Mouse (Mus musculus): Measurements from ENCODE around the gene Myg1. TPM values are rescaled to one million over a fixed set of nuclear protein-coding genes. Genes with fewer than 3 reads are reported as not detected.
"Not testable (repeated sequence)": the region's sequence is repeated elsewhere in the genome, so short reads cannot be mapped to it uniquely, and the experiment has no call there.

The Myg1 gene
- polyA plus RNA-seq, 1 experiment from 2014 or later: 90.8 TPM

DNA sequence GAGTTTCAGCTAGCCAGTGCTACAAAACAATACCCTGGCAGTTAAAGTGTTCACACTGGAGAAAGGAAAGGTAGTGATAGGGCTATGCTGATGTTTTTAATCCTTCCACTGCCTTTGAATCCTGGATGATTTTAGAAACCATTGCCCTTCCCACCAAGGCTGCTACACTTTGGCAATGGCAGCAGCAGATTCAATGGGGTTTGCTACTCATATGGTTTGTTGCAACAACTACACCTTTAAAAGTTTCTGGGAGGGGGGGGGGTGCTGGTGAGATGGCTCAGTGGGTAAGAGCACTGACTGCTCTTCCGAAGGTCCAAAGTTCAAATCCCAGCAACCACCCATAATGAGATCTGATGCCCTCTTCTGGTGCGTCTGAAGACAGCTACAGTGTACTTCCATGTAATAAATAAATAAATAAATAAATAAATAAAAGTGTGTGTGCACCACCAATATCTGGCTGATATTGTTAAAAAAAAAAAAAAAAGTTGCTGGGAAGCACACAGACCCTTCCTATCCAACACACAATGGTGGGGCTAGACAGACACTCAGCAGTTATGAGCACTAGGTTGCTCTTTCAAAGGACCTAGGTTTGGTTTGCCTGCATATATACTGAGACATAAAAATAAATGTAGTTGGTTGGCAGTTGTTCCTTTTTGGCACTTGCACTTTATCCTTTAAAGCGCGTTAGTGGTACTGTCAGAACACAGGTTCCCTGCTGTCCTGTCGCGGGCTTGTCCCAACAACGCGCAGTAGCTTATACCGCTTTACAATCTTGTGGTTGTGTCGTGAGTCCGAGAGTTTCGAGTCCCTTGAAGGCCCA lies 6.6 kb upstream of the Myg1 start:
- peaks cover 48% of the 10 kb centered on the region for H3K36me3 ChIP-seq
- H3K27ac ChIP-seq: no peak overlapping the region
- peak overlapping the region; percentile 74 for H3K4me2 ChIP-seq (replicated peaks)
- H3K9me3 ChIP-seq (replicated peaks): no peaks in the 10 kb centered on the region
- WGBS: 79% methylated on average over 12 of the region's 12 CpGs
- H3K4me1 ChIP-seq: peaks cover 12% of the 10 kb centered on the region
- no peaks in the 10 kb centered on the region for H3K27me3 ChIP-seq
- H3K9ac ChIP-seq: no peak overlapping the region
- ATAC-seq (ENCODE audit: low FRiP score): no peak
- no peak overlapping the region for H3K4me3 ChIP-seq

DNA sequence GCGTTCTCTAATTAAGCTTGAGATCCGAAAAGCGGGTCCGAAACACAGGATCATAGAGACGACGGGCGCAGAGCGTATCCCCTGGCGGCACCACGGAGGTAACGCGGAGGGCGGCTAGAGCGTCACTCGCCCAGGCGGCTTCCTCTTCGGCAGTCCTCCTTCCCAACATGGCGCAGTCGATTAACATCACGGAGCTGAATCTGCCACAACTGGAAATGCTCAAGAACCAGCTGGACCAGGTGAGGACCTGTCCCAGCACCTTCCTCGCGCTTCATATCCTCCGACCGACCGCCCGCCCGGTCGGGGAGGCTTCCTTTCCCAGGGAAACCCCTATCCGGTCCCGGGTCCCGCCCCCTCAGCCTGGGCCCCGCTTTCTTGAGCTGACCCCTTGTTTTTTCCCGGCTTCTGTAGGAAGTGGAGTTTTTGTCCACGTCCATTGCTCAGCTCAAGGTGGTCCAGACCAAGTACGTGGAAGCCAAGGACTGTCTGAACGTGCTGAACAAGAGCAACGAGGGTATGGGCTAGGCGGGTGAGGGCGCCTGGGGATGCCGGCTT lies 5.4 kb upstream of the Myg1 start, which contains the start of gene Pfdn5:
Pfdn5 (plus strand) TSS at position 95 of the 555 bp plus-strand sequence.
- peak within 1 kb of the TSS; percentile 73 for H3K27ac ChIP-seq
- H3K4me2 ChIP-seq (replicated peaks): peak within 1 kb of the TSS; percentile 74
- peaks cover 44% of the 10 kb centered on the region for H3K36me3 ChIP-seq
- H3K4me1 ChIP-seq: peaks cover 13% of the 10 kb centered on the region
- peak; percentile 92 for ATAC-seq (ENCODE audit: low FRiP score)
- WGBS: 1% methylated on average over 40 of the region's 40 CpGs
- no peaks in the 10 kb centered on the region for H3K27me3 ChIP-seq
- H3K9ac ChIP-seq: peak within 1 kb of the TSS; percentile 95
- no peaks in the 10 kb centered on the region for H3K9me3 ChIP-seq (replicated peaks)
- peak within 1 kb of the TSS; percentile 82 for H3K4me3 ChIP-seq

DNA sequence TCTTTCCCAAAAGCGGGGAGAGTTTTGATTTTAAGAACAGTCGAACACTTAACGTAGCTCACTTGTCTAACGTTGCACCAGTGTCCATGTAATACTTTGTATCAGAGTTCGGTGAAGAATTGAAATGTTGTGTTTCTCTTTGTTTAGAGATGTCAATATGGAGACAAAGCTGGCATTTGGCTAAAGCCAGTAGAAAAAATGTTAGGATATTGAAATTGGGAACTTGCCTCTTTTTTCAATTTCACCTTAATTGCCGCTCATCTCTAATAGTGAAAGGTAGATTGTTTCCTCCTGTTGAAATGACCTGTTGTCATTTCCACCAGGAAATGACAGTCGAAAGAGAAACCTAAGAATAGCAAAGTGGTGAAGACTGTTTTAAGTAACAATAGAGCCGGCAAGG lies 4.6 kb upstream of the Myg1 start:
- Histone ChIP-seq H3K9me3 (replicated peaks) (no peaks in the 10 kb centered on the region), H3K36me3 (peaks cover 37% of the 10 kb centered on the region), H3K9ac (peak overlapping the region; percentile 95), H3K27ac (no peak overlapping the region), H3K27me3 (no peaks in the 10 kb centered on the region), H3K4me3 (peak overlapping the region; percentile 82), H3K4me1 (peaks cover 17% of the 10 kb centered on the region), H3K4me2 (replicated peaks) (peak overlapping the region; percentile 74)
- 73% methylated on average over 8 of the region's 8 CpGs for WGBS
- no peak for ATAC-seq (ENCODE audit: low FRiP score)

DNA sequence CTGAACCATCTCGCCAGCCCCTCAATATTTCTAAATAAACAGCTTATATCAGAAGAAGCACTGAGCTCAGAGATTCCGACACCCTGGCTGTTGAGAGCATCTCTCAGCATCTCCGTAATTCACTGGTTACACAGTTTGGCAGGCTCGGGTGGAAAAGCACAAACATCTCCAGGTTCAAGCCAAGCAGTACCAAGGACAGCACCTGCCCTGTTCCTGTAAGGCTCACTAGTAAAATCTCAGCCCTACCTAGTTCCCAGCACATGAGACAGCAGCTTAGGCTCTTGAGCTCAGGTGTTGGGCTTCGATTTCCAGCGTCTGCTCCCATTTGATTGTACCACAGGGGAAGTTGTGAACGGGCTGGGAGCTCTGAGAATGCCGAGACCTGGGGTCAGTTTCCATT lies 3.7 kb downstream of the Myg1 start:
- no peak overlapping the region for H3K4me3 ChIP-seq
- peaks cover 16% of the 10 kb centered on the region for H3K4me1 ChIP-seq
- H3K27ac ChIP-seq: no peak overlapping the region
- ATAC-seq (ENCODE audit: low FRiP score): no peak
- 89% methylated on average over 8 of the region's 8 CpGs for WGBS
- no peaks in the 10 kb centered on the region for H3K27me3 ChIP-seq
- no peaks in the 10 kb centered on the region for H3K9me3 ChIP-seq (replicated peaks)
- peaks cover 70% of the 10 kb centered on the region for H3K36me3 ChIP-seq
- no peak overlapping the region for H3K9ac ChIP-seq
- H3K4me2 ChIP-seq (replicated peaks): no peak overlapping the region

DNA sequence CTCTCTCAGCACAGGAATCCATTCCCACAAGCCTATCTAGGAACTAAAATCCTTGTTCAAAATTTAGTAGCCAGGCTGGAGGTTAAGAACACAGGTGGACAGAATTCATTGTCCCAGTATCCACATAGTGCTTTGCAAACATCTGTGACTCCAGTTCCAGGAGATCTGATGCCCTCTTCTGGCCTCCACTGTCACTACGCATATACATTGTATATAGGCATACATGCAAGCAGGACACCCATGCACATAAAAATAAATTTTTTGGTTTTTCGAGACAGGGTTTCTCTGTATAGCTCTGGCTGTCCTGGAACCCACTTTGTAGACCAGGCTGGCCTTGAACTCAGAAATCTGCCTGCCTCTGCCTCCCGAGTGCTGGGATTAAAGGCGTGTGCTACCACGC lies 4.4 kb downstream of the Myg1 start:
- not testable (repeated sequence) for H3K27me3 ChIP-seq; H3K27ac ChIP-seq; H3K9ac ChIP-seq; ATAC-seq (ENCODE audit: low FRiP score); H3K4me2 ChIP-seq (replicated peaks); H3K4me3 ChIP-seq; H3K9me3 ChIP-seq (replicated peaks)
- peaks cover 69% of the 10 kb centered on the region for H3K36me3 ChIP-seq
- H3K4me1 ChIP-seq: peaks cover 16% of the 10 kb centered on the region
- 94% methylated on average over 5 of the region's 5 CpGs for WGBS

DNA sequence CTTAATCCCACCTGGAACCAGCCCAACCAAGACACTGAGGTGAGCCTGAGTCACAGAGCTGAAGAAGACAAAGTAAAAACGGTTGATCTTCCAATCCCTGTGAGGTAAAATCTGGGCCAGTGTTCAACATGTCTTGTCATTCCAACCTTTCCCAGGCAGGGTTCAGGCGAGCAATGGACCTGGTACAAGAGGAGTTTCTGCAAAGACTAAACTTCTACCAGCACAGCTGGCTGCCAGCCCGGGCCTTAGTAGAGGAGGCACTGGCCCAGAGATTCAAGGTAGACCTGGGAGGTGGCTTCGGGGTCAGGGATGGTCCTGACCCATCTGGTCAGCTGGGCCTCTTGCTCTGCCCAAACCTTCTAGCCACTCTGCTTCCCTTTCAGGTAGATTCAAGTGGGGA lies 5.4 kb downstream of the Myg1 start:
- Histone ChIP-seq H3K4me1 (peaks cover 10% of the 10 kb centered on the region), H3K4me2 (replicated peaks) (no peak overlapping the region), H3K4me3 (no peak overlapping the region), H3K9ac (no peak overlapping the region), H3K27me3 (no peaks in the 10 kb centered on the region), H3K36me3 (peaks cover 69% of the 10 kb centered on the region), H3K9me3 (replicated peaks) (no peaks in the 10 kb centered on the region), H3K27ac (no peak overlapping the region)
- 88% methylated on average over 4 of the region's 4 CpGs for WGBS
- ATAC-seq (ENCODE audit: low FRiP score): no peak

DNA sequence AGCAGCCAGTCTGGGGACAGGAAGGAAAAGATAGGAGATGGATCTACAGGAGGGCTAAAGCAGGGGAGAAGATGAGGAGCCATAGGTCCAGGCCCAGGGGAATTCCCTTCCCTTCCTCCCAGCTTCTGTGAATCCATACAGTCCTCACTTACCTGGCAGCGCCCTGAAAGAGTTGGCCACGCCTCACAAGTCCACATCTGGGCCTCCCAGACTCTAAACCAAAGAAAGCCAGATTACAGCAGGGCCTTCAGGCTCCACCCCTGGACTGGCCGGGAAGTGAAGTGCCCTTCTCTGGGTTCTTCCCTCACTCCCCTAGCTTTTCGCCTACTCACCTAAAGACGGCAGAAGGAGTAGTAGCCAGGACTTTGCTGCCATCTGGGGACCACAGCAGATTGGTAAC lies 8.1 kb downstream of the Myg1 start:
- no peak overlapping the region for H3K4me2 ChIP-seq (replicated peaks)
- WGBS: 65% methylated on average over 5 of the region's 5 CpGs
- no peak overlapping the region for H3K4me3 ChIP-seq
- no peak overlapping the region for H3K27ac ChIP-seq
- peaks cover 61% of the 10 kb centered on the region for H3K36me3 ChIP-seq
- no peaks in the 10 kb centered on the region for H3K27me3 ChIP-seq
- no peaks in the 10 kb centered on the region for H3K4me1 ChIP-seq
- ATAC-seq (ENCODE audit: low FRiP score): no peak
- no peaks in the 10 kb centered on the region for H3K9me3 ChIP-seq (replicated peaks)
- no peak overlapping the region for H3K9ac ChIP-seq

DNA sequence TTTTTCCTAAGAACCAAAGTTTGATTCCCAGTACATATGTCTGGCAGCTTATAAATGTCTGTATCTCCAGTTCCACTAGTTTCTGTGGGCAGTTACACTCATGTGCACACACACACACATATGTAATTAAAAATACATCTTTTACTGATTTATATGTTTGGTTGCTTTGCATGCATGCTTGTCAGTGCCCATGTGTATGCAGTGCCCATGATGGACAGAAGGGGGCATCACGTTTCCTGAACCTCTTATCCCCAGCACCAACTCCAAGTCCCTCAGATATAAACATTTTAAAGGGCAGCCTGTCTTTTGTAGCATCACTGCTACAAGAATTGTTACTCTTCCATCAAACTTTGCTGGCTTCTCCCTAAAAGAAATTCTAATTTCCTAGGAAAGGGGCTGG lies 10.1 kb downstream of the Myg1 start:
- no peaks in the 10 kb centered on the region for H3K4me1 ChIP-seq
- WGBS: 14% methylated on average over 1 of the region's 1 CpGs
- H3K9me3 ChIP-seq (replicated peaks): no peaks in the 10 kb centered on the region
- ATAC-seq (ENCODE audit: low FRiP score): no peak
- H3K4me2 ChIP-seq (replicated peaks): no peak overlapping the region
- H3K27ac ChIP-seq: no peak overlapping the region
- H3K27me3 ChIP-seq: no peaks in the 10 kb centered on the region
- peaks cover 67% of the 10 kb centered on the region for H3K36me3 ChIP-seq
- H3K9ac ChIP-seq: no peak overlapping the region
- no peak overlapping the region for H3K4me3 ChIP-seq

DNA sequence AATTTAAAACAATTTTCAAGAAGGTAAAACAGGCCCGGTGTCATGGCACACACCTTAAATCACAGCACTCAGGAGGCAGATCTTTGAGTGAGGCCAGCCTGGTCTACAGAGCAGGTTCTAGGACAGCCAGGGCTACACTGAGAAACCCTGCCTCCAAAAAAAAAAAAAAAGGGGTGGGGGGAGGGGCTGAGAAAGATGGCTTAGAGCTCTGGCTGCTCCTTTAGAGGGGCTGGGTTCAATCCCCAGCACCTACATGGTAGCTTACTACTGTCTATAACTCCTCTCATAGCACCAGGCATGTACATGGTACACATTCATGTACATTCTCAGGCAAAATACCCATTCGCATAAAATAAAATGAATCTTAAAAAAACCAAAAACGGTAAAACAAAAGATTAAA lies 13.0 kb downstream of the Myg1 start:
- H3K9ac ChIP-seq: no peak overlapping the region
- H3K27me3 ChIP-seq: no peaks in the 10 kb centered on the region
- peaks cover 48% of the 10 kb centered on the region for H3K36me3 ChIP-seq
- H3K4me2 ChIP-seq (replicated peaks): no peak overlapping the region
- ATAC-seq (ENCODE audit: low FRiP score): no peak
- no peak overlapping the region for H3K4me3 ChIP-seq
- WGBS: 95% methylated on average over 3 of the region's 3 CpGs
- no peaks in the 10 kb centered on the region for H3K9me3 ChIP-seq (replicated peaks)
- no peaks in the 10 kb centered on the region for H3K4me1 ChIP-seq
- H3K27ac ChIP-seq: no peak overlapping the region

DNA sequence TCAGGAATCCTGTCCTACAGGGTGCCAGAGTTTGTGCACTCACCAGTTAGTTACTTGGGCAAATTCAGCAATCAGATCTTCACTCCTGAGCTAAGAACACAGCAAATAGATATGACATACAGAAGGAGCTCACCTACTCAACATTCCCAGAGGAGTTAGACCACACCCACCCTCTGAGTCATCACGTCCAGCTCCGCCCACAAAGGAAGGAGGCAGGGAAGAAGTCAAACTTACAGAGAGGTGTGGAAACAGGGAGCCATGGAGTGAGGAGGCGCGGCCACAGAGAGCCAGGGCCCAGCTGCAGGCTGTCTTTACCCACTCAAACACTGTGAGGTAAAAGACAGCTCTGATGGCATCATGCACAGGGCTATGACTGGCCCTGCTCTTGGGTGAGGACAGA lies 14.9 kb downstream of the Myg1 start:
- H3K4me2 ChIP-seq (replicated peaks): no peak overlapping the region
- WGBS: 88% methylated on average over 4 of the region's 4 CpGs
- no peak overlapping the region for H3K27ac ChIP-seq
- peaks cover 12% of the 10 kb centered on the region for H3K4me1 ChIP-seq
- no peaks in the 10 kb centered on the region for H3K9me3 ChIP-seq (replicated peaks)
- H3K4me3 ChIP-seq: no peak overlapping the region
- peaks cover 38% of the 10 kb centered on the region for H3K36me3 ChIP-seq
- no peaks in the 10 kb centered on the region for H3K27me3 ChIP-seq
- no peak overlapping the region for H3K9ac ChIP-seq
- no peak for ATAC-seq (ENCODE audit: low FRiP score)

DNA sequence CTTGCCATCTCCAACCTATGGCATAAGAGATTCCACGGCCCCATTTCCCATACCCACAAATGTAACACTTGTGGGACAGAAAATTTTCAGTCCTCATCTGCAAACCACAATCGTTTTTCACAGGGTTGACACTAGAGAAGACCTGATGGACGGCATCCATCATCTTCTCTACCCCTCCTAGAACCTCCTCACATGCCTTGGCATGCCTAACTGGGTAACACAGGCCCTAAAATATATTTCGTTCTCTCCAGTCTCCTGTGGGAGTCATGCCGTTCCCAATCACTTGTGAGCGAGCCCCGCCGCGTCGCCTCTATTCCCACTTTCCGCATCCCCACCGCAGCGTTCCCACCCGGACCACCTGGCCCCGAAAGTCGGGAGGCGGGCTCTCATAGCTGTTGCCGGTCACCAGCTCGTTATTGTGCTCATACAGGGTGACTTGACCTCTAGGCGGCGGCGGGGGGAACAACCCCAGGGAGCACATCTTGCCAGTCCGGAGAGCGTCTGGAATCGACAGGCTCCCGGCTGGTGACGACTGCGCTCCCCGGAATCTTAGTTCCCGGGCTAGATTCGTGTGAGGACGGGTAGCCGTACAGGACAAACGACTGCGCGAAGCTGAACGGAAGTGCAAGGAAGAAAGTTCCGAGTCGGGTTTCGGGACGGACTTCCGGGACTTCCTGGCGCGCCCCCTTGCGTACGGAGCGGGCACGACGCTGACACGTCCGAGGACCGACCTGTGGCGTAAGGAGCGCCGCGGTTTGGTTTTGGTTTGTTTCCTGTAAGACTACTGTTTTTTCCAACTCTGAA lies 18.8 kb downstream of the Myg1 start, which contains the start of gene Aaas:
Aaas (minus strand) TSS at position 634 of the 804 bp plus-strand sequence.
- Histone ChIP-seq H3K36me3 (peaks cover 22% of the 10 kb centered on the region), H3K9me3 (replicated peaks) (no peaks in the 10 kb centered on the region), H3K4me1 (peaks cover 20% of the 10 kb centered on the region), H3K27ac (peak within 1 kb of the TSS; percentile 62; the same call in 1 of the 2 replicates), H3K4me3 (peak within 1 kb of the TSS; percentile 76), H3K27me3 (no peaks in the 10 kb centered on the region), H3K4me2 (replicated peaks) (peak within 1 kb of the TSS; percentile 90), H3K9ac (peak within 1 kb of the TSS; percentile 81)
- peak; percentile 88 for ATAC-seq (ENCODE audit: low FRiP score)
- WGBS: under 1% methylated on average over 56 of the region's 56 CpGs

DNA sequence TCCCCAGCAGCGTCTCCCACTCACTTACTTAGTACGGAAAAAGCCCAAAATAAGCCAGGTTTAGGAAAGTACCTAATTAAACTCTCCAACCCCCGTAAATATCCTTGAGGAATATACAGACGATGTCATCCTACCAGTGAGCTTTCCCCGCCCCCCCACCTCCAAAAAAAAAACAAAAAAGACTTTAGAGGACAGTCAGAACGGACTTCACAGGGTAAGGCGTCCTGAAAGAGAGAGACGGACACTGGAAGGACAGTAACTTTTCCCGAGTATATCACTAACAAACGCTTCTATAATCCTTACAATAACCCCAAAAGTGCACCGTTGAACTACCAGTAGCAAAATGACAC lies 19.4 kb downstream of the Myg1 start:
- WGBS: 11% methylated on average over 11 of the region's 11 CpGs
- H3K36me3 ChIP-seq: peaks cover 16% of the 10 kb centered on the region
- peak overlapping the region; percentile 76 for H3K4me3 ChIP-seq
- peak; percentile 26; the same call in 1 of the 2 replicates for ATAC-seq (ENCODE audit: low FRiP score)
- H3K4me2 ChIP-seq (replicated peaks): peak overlapping the region; percentile 90
- H3K9me3 ChIP-seq (replicated peaks): no peaks in the 10 kb centered on the region
- peaks cover 1% of the 10 kb centered on the region for H3K27me3 ChIP-seq
- no peak overlapping the region for H3K27ac ChIP-seq
- H3K4me1 ChIP-seq: peaks cover 24% of the 10 kb centered on the region
- H3K9ac ChIP-seq: peak overlapping the region; percentile 49; the same call in 1 of the 2 replicates

All from hindbrain, embryonic 12.5 days (tissue).